Mouse (Mus musculus) lung, embryonic 15.5 days (tissue): ENCODE results near the gene Tmem89. TPM values are rescaled to one million over a fixed set of nuclear protein-coding genes. Genes with fewer than 3 reads are reported as not detected.
A peak's percentile ranks its signal among the peaks of the same experiment; 100 is the strongest.

Experiments
- ATAC-seq: fragments of 200-750 bp; cut with Nextera tagmentation; 2 replicates; pipeline ENCODE4 v1.8.0; 2017; ENCODE audit warnings: moderate number of reproducible peaks, borderline replicate concordance; ENCODE audit not compliant: low FRiP score, low TSS enrichment; ENCODE audit errors: extremely low read depth
- H3K27ac ChIP-seq: fragments of 300-500 bp; sonication (generic); 2 replicates; pipeline ENCODE4 v1.5.1; 2015; ENCODE audit warnings: moderate library complexity, mild to moderate bottlenecking, inconsistent platforms
- H3K27me3 ChIP-seq: fragments of 300-500 bp; sonication (generic); 2 replicates; pipeline ENCODE4 v1.6.1; 2015; ENCODE audit warnings: inconsistent platforms
- H3K36me3 ChIP-seq: fragments of 300-500 bp; sonication (generic); 2 replicates; pipeline ENCODE4 v1.6.1; 2015; ENCODE audit warnings: inconsistent platforms
- H3K4me1 ChIP-seq: fragments of 300-500 bp; sonication (generic); 2 replicates; pipeline ENCODE4 v1.6.1; 2015; ENCODE audit warnings: inconsistent platforms
- H3K4me2 ChIP-seq: fragments of 300-500 bp; sonication (generic); 2 replicates; pipeline ENCODE4 v1.6.1; 2015; ENCODE audit warnings: inconsistent platforms, mild to moderate bottlenecking, moderate library complexity
- H3K4me3 ChIP-seq: fragments of 300-500 bp; sonication (generic); 2 replicates; pipeline ENCODE4 v1.5.1; 2015; ENCODE audit warnings: mild to moderate bottlenecking, inconsistent platforms
- H3K9ac ChIP-seq: fragments of 300-500 bp; sonication (generic); 2 replicates; pipeline ENCODE4 v1.6.1; 2015; ENCODE audit warnings: inconsistent platforms
- H3K9me3 ChIP-seq: fragments of 300-500 bp; sonication (generic); 2 replicates; pipeline ENCODE4 v1.6.1; 2016; ENCODE audit warnings: inconsistent platforms
- WGBS: fragments of 180-500 bp; shearing (Covaris S2); methylation state at CpG from one replicate; pipeline ENCODE4 v1.1.7; 2015; 5-methylcytosine and 5-hydroxymethylcytosine counted together
- polyA plus RNA-seq: library from polyadenylated mRNA; unstranded; fragments of >200 nt; fragmentation: Nextera tagmentation; extraction: Ambion mirVana; gene quantifications from 2 replicates; pipeline ENCODE4 v1.2.1, GENCODE M21; 2015

The Tmem89 gene
- polyA plus RNA-seq, 1 experiment from 2014 or later, result 0.25 TPM

DNA sequence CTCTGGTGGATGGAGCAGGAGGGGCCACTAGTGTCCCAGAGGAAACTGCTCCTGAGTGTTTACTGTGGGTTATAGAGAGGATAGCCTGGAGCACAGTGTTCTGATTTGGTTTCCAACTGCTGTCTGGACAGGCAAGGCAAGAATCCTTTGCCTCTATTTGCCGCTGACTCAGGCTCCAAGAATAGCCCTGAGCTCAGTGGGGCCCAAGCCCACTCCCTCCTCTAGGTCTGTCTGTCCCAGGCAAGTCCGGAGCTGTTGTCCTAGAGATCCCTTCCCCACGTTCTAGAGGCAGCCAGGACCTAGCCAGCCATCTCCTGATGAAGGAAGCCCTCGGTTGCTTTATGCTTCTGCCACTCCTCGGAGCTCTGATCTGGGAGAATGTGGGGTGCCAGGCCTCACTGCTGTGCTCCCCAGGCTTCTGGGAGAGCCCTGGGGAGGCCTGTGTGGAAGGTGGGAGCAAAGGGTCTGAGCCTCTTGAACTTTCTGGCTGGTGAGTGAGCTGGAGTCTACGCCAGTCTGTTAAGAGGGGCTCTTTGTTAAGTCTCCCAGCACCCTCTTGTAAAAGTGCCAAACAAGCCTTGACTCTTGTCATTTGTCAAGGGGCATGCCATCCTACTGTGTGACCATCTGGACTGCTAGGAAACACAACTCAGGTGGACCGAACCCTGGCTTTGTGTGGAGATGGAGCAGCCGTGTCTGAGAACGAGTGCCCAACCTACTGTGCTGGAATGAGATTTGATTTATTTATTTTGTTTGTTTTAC lies 35.7 kb downstream of the Tmem89 start:
- Histone ChIP-seq H3K36me3 (peaks cover 53% of the 10 kb centered on the region), H3K27ac (peak overlapping the region; percentile 68), H3K9me3 (no peaks in the 10 kb centered on the region), H3K4me3 (no peak overlapping the region), H3K27me3 (peaks cover 14% of the 10 kb centered on the region; the same call in 1 of the 2 replicates), H3K4me1 (peaks cover 10% of the 10 kb centered on the region; the same call in 1 of the 2 replicates), H3K4me2 (no peak overlapping the region), H3K9ac (no peak overlapping the region)
- WGBS, result 84% methylated on average over 9 of the region's 9 CpGs
- no peak for ATAC-seq

DNA sequence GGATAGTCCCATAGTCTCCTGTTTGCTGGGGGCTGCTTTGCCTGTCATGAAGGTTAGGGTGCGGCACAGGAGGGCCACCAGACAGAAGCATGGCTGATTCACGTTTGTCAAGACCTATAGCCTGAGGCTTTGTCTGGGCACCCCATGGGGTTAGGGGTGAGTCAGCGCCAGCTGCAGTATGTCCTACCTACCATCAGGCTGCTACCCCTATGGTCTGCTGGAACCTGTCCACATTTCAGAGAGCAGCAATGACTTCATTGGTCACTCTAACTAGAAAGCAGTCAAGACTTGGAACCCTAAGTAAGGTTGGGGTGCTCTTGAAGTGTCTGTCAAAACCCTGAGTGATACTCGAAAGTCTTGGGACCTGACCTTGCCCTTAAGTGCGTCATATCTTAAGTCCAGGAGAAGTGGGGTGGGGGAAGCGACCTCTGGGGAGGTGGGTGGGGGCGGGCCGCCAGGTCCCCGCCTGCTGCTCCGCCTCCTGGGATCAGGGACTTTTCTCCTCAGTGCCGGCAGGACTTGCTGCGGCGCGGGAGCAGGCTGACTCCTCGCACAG lies 38.7 kb downstream of the Tmem89 start, which contains the start of gene Col7a1:
Col7a1 (plus strand) TSS at position 506 of the 556 bp plus-strand sequence.
- WGBS, result 6% methylated on average over 15 of the region's 15 CpGs
- H3K27me3 ChIP-seq, result peaks cover 14% of the 10 kb centered on the region; the same call in 1 of the 2 replicates
- peaks cover 10% of the 10 kb centered on the region; the same call in 1 of the 2 replicates for H3K4me1 ChIP-seq
- H3K9ac ChIP-seq, result no peak within 1 kb of the TSS
- H3K4me3 ChIP-seq, result peak within 1 kb of the TSS; percentile 18; the same call in 1 of the 2 replicates
- H3K4me2 ChIP-seq, result peak within 1 kb of the TSS; percentile 49
- no peak for ATAC-seq
- H3K27ac ChIP-seq, result no peak within 1 kb of the TSS
- H3K36me3 ChIP-seq, result peaks cover 26% of the 10 kb centered on the region
- no peaks in the 10 kb centered on the region for H3K9me3 ChIP-seq

DNA sequence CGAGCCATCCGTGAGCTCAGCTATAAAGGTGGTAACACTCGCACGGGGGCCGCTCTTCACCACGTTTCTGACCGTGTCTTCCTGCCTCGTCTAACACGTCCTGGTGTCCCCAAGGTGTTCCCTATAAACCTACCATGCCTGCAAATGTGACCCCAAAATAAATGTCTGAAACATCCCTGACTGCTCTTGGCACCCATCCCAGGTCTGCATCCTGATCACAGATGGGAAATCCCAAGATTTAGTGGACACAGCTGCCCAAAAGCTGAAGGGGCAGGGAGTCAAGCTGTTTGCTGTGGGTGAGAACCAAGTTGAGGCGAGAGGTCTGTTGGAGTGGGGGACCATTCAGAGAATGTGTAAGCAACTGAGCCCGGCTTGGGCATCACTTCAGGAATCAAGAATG lies 40.8 kb downstream of the Tmem89 start:
- Histone ChIP-seq H3K36me3 (peaks cover 6% of the 10 kb centered on the region), H3K4me3 (no peak overlapping the region), H3K4me1 (0 out of 2 replicates have a peak, but pooled peaks cover 3% of the 10 kb centered on the region)

DNA sequence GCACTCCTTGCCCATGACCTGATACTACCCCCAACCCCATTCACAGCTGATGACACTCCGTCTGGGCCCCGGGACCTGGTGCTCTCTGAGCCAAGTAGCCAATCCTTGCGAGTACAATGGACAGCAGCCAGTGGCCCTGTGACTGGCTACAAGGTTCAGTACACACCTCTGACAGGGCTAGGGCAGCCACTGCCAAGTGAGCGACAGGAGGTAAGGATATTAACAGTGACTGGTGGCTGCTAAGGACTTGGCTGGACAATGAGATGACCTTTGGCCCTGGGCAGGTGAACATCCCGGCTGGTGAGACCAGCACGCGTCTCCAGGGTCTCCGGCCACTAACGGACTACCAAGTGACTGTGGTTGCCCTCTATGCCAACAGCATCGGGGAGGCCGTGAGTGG lies 41.4 kb downstream of the Tmem89 start:
- no peaks in the 10 kb centered on the region for H3K9me3 ChIP-seq
- no peak overlapping the region for H3K4me2 ChIP-seq
- H3K27me3 ChIP-seq, result peaks cover 14% of the 10 kb centered on the region; the same call in 1 of the 2 replicates
- 0 out of 2 replicates have a peak, but pooled peaks cover 3% of the 10 kb centered on the region for H3K4me1 ChIP-seq
- WGBS, result 83% methylated on average over 11 of the region's 11 CpGs
- H3K27ac ChIP-seq, result no peak overlapping the region
- ATAC-seq, result no peak
- H3K4me3 ChIP-seq, result no peak overlapping the region
- peaks cover 2% of the 10 kb centered on the region; the same call in 1 of the 2 replicates for H3K36me3 ChIP-seq
- H3K9ac ChIP-seq, result no peak overlapping the region

More for the DNA sequence above, 40.8 kb downstream of the Tmem89 start:
- H3K9me3 ChIP-seq, result no peaks in the 10 kb centered on the region
- no peak for ATAC-seq
- no peak overlapping the region for H3K27ac ChIP-seq
- peaks cover 14% of the 10 kb centered on the region; the same call in 1 of the 2 replicates for H3K27me3 ChIP-seq
- no peak overlapping the region for H3K4me2 ChIP-seq
- H3K9ac ChIP-seq, result no peak overlapping the region
- 75% methylated on average over 11 of the region's 11 CpGs for WGBS

DNA sequence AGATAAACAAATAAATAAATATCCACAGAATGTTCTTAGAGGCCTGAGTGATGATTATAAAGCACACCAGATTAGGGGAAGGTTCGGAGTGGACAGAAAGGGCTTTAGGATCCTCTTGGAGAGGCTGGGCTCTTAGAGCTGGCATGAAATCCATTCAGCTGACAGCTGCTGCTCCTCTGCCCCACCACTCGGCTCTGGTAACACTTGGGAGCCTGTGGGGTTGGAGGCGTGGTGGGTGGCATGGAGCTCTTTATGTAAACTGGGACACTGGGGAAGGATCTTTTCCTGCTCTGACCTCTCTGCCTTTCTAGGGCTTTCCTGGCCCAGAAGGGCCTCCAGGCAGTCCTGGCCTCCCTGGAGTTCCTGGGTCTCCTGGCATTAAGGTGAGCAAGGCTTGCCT lies 49.2 kb downstream of the Tmem89 start:
- no peak for ATAC-seq
- H3K4me1 ChIP-seq, result no peaks in the 10 kb centered on the region
- no peaks in the 10 kb centered on the region for H3K27me3 ChIP-seq
- H3K9me3 ChIP-seq, result no peaks in the 10 kb centered on the region
- no peaks in the 10 kb centered on the region for H3K36me3 ChIP-seq
- no peak overlapping the region for H3K27ac ChIP-seq
- no peak overlapping the region for H3K4me2 ChIP-seq
- H3K4me3 ChIP-seq, result no peak overlapping the region
- WGBS, result 49% methylated on average over 3 of the region's 3 CpGs
- no peak overlapping the region for H3K9ac ChIP-seq

DNA sequence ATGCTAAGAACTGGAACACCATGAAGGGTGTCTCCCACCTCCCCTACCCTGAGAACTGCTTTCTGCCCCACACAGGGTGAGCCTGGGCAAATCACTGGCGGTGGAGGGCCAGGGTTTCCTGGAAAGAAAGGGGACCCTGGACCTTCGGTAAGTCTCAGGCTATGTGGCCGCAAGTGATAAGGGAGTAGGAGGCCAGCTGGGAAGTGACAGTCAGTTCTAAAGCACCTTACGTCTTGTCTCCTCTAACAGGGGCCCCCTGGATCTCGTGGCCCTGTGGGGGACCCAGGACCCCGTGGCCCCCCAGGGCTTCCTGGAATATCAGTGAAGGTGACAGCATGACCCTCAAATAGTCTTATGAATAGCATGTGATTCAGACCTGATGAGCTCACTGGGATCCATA lies 49.9 kb downstream of the Tmem89 start:
- H3K9ac ChIP-seq, result no peak overlapping the region
- no peak for ATAC-seq

More for the DNA sequence above, 49.9 kb downstream of the Tmem89 start:
- no peak overlapping the region for H3K27ac ChIP-seq
- H3K4me1 ChIP-seq, result no peaks in the 10 kb centered on the region
- no peak overlapping the region for H3K4me2 ChIP-seq
- H3K9me3 ChIP-seq, result no peaks in the 10 kb centered on the region
- WGBS, result 66% methylated on average over 6 of the region's 6 CpGs
- no peak overlapping the region for H3K4me3 ChIP-seq
- H3K27me3 ChIP-seq, result no peaks in the 10 kb centered on the region
- H3K36me3 ChIP-seq, result no peaks in the 10 kb centered on the region

Other genes starting within 250 kb of the Tmem89 start
- 23.6 and 24.5 TPM in 2 replicates for gene Prkar2a, start 225.3 kb upstream of the Tmem89 start, polyA plus RNA-seq
- 72.5 and 74.7 TPM in 2 replicates for gene Ip6k2, start 130.8 kb upstream of the Tmem89 start, polyA plus RNA-seq
- gene Nckipsd, start 106.3 kb upstream of the Tmem89 start, polyA plus RNA-seq, result 15.3 and 16.6 TPM in 2 replicates
- gene Celsr3, start 88.3 kb upstream of the Tmem89 start, polyA plus RNA-seq, result 0.14 and 0.15 TPM in 2 replicates
- 7.8 and 10.4 TPM in 2 replicates for gene Slc26a6, start 61.3 kb upstream of the Tmem89 start, polyA plus RNA-seq
- gene Uqcrc1, start 22.0 kb downstream of the Tmem89 start, polyA plus RNA-seq, result 437 and 446 TPM in 2 replicates
- gene Col7a1, start 39.0 kb downstream of the Tmem89 start, polyA plus RNA-seq, result 0.86 and 1.0 TPM in 2 replicates
- not detected in 2 replicates for gene Ucn2, start 71.4 kb downstream of the Tmem89 start, polyA plus RNA-seq
- gene Pfkfb4, start 77.2 kb downstream of the Tmem89 start, polyA plus RNA-seq, result 10.2 and 11.3 TPM in 2 replicates
- 83.2 and 98.3 TPM in 2 replicates for gene Shisa5, start 123.9 kb downstream of the Tmem89 start, polyA plus RNA-seq
- 12.7 and 14.0 TPM in 2 replicates for gene Trex1, start 145.1 kb downstream of the Tmem89 start, polyA plus RNA-seq
- gene Atrip, start 159.5 kb downstream of the Tmem89 start, polyA plus RNA-seq, result 26.4 and 27.0 TPM in 2 replicates
- 11.2 and 11.5 TPM in 2 replicates for gene Ccdc51, start 167.9 kb downstream of the Tmem89 start, polyA plus RNA-seq
- gene Tma7, start 168.0 kb downstream of the Tmem89 start, polyA plus RNA-seq, result 519 and 556 TPM in 2 replicates
- gene Plxnb1, start 180.8 kb downstream of the Tmem89 start, polyA plus RNA-seq, result 18.2 and 18.4 TPM in 2 replicates
- gene Fbxw21, start 247.4 kb downstream of the Tmem89 start, polyA plus RNA-seq, result not detected in 2 replicates